Mouse (Mus musculus): ENCODE results near the gene Accsl. TPM values are rescaled to one million over a fixed set of nuclear protein-coding genes. Genes with fewer than 3 reads are reported as not detected.

Gene Accsl
- total RNA-seq, 2 experiments from 2014 or later, result 0.54 TPM; not detected in 1

DNA sequence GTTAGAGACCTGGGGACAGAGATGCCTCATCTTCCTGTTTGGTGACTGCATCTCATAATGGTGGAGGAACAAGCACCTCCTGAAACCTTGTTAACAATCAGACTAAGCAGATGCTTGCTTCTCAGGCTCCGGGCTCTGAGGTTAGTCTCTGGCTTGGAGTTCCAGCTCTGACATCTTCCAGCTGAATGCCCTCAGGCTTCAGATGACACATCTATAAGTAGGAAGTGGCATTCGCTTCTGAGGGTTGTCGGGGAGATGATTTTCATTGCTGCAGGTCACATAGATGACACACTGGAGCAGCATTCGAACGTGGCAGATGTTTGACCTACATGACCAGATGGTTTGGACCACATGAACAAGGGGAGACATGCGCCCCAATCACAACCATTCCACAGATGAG lies 19.4 kb upstream of the Accsl start:
- no peak overlapping the region for H3K4me3 ChIP-seq
- TF ChIP-seq CTCF (conservative IDR thresholded peaks at IDR 0.05), result no peak
- DNase-seq (ENCODE audit: low spot score in 2 of 2), result no peak
- no peak overlapping the region for H3K27ac ChIP-seq

GRCm38 (mm10) chr2:93887273-93887672 lies 18.3 kb upstream of the Accsl start:
- Histone ChIP-seq H3K27ac (no peak overlapping the region), H3K4me3 (no peak overlapping the region)
- TF ChIP-seq CTCF (conservative IDR thresholded peaks at IDR 0.05), result no peak
- DNase-seq (ENCODE audit: low spot score in 2 of 2), result no peak

- no peak for DNase-seq (ENCODE audit: low spot score in 2 of 2)
- Histone ChIP-seq H3K27ac (no peak overlapping the region), H3K4me3 (no peak overlapping the region)
- no peak for TF ChIP-seq CTCF (conservative IDR thresholded peaks at IDR 0.05)
These were observed 17.2 kb upstream of the Accsl start for GRCm38 (mm10) chr2:93886013-93886794.

GRCm38 (mm10) chr2:93883066-93883465 lies 14.1 kb upstream of the Accsl start:
- H3K4me3 ChIP-seq, result no peak overlapping the region
- no peak overlapping the region for H3K27ac ChIP-seq
- peak; percentile 66 for TF ChIP-seq CTCF (conservative IDR thresholded peaks at IDR 0.05)
- no peak for DNase-seq (ENCODE audit: low spot score in 2 of 2)

GRCm38 (mm10) chr2:93881640-93882367 lies 12.8 kb upstream of the Accsl start:
- no peak overlapping the region for H3K27ac ChIP-seq
- no peak overlapping the region for H3K4me3 ChIP-seq
- no peak for DNase-seq (ENCODE audit: low spot score in 2 of 2)
- TF ChIP-seq CTCF (conservative IDR thresholded peaks at IDR 0.05), result no peak

DNA sequence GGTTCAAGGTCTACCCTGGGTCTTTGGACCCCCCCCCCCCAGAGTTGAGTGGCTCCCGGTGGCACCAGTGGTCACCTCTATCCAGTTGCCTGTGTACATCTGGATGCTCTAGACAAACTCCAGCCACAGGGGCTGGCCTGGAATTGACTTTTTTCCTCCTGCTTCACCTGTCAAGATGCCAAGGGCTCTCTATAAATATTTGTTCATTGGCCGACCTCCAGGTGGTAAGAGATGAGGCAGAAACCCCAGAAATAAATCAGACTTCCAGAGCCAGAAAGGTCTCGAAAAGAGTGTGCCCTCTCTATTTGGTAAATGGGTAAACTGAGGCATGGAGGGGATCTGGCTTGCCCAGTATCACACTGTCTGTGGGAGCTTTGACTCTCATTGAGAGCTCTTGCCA lies 12.0 kb upstream of the Accsl start:
- no peak overlapping the region for H3K27ac ChIP-seq
- DNase-seq (ENCODE audit: low spot score in 2 of 2), result no peak
- TF ChIP-seq CTCF (conservative IDR thresholded peaks at IDR 0.05), result no peak
- no peak overlapping the region for H3K4me3 ChIP-seq

DNA sequence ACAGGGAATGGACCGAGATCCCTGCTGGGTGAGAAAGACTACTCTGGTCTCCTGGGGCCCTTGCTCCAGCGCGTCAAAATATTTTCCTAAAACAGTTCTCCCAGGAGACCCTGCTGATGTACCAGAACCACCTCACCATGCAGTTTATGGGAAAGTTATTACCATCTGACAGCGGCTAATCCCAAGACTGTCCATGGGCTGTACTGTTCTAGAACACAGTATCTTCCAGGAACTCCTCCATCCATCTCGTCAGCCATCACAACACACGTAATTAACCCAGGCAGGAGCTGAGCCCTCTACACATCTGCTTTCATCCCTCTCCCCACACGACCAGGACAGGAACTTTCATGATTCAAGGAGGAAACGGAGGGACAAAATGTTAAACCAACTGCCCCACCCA lies 11.5 kb upstream of the Accsl start:
- Histone ChIP-seq H3K27ac (no peak overlapping the region), H3K4me3 (no peak overlapping the region)
- DNase-seq (ENCODE audit: low spot score in 2 of 2), result no peak
- TF ChIP-seq CTCF (conservative IDR thresholded peaks at IDR 0.05), result no peak

GRCm38 (mm10) chr2:93877005-93877404 lies 8.0 kb upstream of the Accsl start:
- no peak for DNase-seq (ENCODE audit: low spot score in 2 of 2)
- no peak for TF ChIP-seq CTCF (conservative IDR thresholded peaks at IDR 0.05)
- Histone ChIP-seq H3K4me3 (no peak overlapping the region), H3K27ac (no peak overlapping the region)

DNA sequence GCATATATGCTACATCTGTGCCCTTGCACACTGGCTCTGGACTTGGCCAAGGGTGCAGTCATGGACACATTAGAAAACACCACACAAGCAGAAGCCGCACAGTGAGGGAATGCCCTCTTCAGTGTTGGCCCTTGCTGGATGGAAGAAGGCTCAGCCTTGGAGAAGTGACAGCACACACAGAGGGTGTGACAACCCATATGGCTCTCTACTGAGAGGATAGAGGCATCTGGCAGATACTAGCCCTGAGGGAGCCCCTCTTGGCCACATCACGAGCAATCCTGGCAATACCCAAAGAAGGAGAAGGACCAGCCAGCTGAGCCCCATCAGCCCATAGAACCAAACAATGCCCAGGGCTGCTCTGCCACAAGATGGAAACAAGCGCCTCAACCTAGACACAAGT lies 5.6 kb upstream of the Accsl start:
- Histone ChIP-seq H3K27ac (no peak overlapping the region), H3K4me3 (no peak overlapping the region)
- no peak for TF ChIP-seq CTCF (conservative IDR thresholded peaks at IDR 0.05)
- DNase-seq (ENCODE audit: low spot score in 2 of 2), result no peak

- DNase-seq (ENCODE audit: low spot score in 2 of 2), result no peak
- no peak for TF ChIP-seq CTCF (conservative IDR thresholded peaks at IDR 0.05)
- Histone ChIP-seq H3K27ac (no peak overlapping the region), H3K4me3 (no peak overlapping the region)
These were observed 5.2 kb upstream of the Accsl start for GRCm38 (mm10) chr2:93874227-93874514.

GRCm38 (mm10) chr2:93873449-93874226 lies 4.7 kb upstream of the Accsl start:
- no peak for DNase-seq (ENCODE audit: low spot score in 2 of 2)
- no peak for TF ChIP-seq CTCF (conservative IDR thresholded peaks at IDR 0.05)
- Histone ChIP-seq H3K4me3 (no peak overlapping the region), H3K27ac (no peak overlapping the region)

GRCm38 (mm10) chr2:93872257-93872656 lies 3.3 kb upstream of the Accsl start:
- Histone ChIP-seq H3K27ac (no peak overlapping the region), H3K4me3 (no peak overlapping the region)
- DNase-seq (ENCODE audit: low spot score in 2 of 2), result no peak
- no peak for TF ChIP-seq CTCF (conservative IDR thresholded peaks at IDR 0.05)

- DNase-seq (ENCODE audit: low spot score in 2 of 2), result no peak
- Histone ChIP-seq H3K27ac (no peak overlapping the region), H3K4me3 (no peak overlapping the region)
- no peak for TF ChIP-seq CTCF (conservative IDR thresholded peaks at IDR 0.05)
These were observed 2.5 kb upstream of the Accsl start for GRCm38 (mm10) chr2:93871411-93871925.
